Mouse (Mus musculus): ENCODE results near the gene Ranbp10.
"Not testable (repeated sequence)": the region's sequence is repeated elsewhere in the genome, so short reads cannot be mapped to it uniquely, and the experiment has no call there.

Gene Ranbp10

DNA sequence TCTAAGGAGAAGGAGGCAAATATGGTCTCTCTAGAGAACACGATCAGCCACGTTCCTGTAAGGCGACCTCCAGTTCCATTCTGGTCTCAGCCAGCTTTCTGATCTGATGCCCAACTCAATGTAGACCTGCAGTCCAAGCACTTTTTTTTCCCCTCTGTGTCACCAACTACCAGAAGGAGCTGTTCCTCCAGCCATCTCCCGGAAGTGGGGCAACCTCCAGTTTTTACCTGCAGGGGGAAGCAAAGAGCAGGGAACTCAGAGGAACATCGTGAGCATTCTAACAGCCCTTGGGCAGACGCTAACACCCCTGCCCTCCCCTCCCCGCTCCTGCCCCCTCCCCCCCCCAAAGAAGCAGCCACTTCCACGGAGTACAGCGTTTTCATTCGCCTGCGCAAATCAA is 8.2 kb upstream of the Ranbp10 start:
- DNase-seq (ENCODE audit: low spot score in 2 of 2): peak; percentile 52 to 78

- DNase-seq (ENCODE audit: low spot score in 2 of 2): not testable (repeated sequence)
These were observed 6.6 kb upstream of the Ranbp10 start for GRCm38 (mm10) chr8:105833740-105834139.

DNA sequence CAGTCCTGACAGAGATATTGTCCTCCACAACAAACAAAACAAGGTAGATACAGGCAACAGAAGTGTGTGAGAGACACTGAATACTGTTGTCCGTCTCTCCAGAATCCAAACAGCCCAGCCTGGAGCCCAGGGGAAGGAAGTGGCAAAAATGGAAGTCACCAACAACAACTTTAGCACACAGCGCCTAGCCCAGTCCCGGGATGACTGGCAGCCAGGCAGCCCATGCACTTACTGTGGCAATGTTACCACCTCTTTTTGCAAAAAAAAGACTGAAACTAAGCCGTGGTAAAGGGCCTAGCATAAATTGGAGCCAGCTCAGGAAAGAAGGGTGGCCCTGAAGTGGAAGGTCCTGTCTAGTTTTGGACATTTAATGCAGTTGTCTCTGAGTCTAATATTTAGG is 771 bp downstream of the Ranbp10 start:
- DNase-seq (ENCODE audit: low spot score in 2 of 2): no peak

DNA sequence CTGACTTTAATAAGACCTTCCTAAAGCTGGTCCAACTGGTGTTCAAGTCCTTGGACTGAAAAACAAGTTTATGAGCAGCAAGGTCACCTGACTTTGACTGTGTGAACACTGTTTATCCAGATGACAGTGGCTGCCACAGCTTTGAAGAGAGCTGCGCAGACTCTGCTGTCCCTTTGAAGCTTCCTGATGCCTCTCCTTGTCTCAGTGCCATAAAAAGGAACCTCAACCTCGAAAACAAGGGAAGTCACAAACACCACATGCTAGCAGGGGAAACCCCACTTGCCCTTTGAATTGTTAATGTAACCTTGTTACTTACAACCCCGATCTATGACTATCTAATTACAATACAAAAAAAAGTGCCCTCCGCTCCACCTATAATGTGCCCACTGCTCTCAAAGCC is 1.6 kb downstream of the Ranbp10 start:
- no peak for DNase-seq (ENCODE audit: low spot score in 2 of 2)

- no peak for DNase-seq (ENCODE audit: low spot score in 2 of 2)
These were observed 6.2 kb downstream of the Ranbp10 start for GRCm38 (mm10) chr8:105820925-105821324.

GRCm38 (mm10) chr8:105819659-105820058 is 7.5 kb downstream of the Ranbp10 start:
- DNase-seq (ENCODE audit: low spot score in 2 of 2): no peak

- no peak for DNase-seq (ENCODE audit: low spot score in 2 of 2)
These were observed 13.9 kb downstream of the Ranbp10 start for GRCm38 (mm10) chr8:105813241-105813640.

DNA sequence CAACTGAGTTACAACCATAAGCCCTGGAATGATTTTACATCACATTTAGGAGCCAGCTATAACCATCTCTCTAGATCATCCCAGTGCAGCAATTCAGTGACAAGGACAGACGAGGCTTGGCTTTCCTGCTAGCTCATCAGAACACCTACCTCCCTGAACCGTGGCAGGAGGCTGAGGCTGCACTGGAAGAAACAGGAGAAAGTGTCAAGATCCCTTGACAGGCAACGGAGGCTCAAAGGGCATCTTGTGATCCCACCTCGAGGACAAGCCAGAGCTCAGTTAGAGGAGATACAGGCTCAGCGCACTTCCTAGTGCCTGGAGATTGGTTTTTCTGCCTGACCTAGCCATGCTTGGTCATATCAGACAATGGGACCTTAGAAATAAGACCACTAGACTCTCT is 14.6 kb downstream of the Ranbp10 start:
- DNase-seq (ENCODE audit: low spot score in 2 of 2): no peak

DNA sequence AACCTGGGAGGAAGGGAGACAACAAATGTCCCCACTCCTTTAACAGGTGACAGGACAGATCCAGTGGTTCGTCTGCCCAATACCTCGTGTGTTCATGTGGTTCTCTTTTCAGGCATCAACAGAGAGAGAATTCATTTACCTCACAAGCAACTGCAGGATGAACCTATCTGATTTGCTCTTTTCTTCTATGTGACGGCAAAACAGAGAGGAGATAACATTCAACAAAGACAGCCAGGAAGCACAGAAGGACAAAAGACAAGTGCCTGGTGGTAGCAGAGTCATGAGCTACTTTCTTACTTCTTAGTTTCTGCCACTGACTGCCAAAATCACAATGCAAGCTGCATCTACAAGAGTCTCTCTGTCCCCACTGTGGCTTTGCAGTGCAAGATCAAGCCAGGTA is 15.6 kb downstream of the Ranbp10 start:
- no peak for DNase-seq (ENCODE audit: low spot score in 2 of 2)

GRCm38 (mm10) chr8:105811061-105811460 is 16.1 kb downstream of the Ranbp10 start:
- DNase-seq (ENCODE audit: low spot score in 2 of 2): no peak

DNA sequence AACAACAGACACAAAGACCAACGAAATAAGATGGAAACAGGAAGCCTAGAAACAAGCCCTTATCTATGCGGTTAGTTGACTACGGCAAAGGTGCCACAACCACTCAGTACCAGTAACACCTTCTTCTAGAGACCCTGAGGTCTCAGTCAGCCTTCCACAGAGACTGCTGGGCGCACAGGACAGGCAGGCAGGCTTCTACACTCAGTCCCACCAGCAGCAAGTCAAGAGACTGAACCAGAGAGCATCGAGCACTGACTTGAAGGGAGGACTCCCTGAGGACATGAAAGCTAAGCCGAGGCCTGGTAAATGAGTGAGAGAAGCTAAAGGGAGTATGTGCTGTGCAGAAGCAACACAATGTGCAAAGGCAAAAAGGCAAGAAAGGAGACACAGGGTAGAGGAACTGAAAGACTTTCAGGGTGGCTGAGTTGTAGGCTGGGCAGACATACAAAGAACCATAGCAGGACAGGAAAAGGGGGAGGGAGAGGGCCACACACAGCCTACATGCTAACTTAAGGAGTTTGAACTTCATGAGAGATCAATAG is 16.8 kb downstream of the Ranbp10 start:
- DNase-seq (ENCODE audit: low spot score in 2 of 2): no peak

DNA sequence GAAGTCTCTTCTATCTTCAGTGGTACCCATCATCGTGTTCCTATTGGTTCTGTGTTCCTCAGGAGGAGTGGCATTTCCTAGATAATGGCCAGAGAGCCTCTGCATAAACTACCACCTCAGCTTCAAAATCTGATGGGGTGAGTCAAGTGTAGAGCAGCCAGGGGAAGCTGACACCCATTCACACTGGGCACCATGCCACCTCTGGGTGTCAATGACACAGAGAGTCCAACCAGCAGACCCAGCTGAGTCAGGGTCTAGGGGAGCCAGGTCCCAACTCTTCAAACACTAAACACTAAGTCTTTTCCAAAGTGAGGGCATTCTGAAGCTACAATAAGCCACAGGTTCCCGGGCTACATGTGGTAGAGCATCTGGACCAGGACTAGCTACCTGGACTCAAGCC is 18.7 kb downstream of the Ranbp10 start:
- no peak for DNase-seq (ENCODE audit: low spot score in 2 of 2)

- no peak for DNase-seq (ENCODE audit: low spot score in 2 of 2)
These were observed 19.4 kb downstream of the Ranbp10 start for GRCm38 (mm10) chr8:105807766-105808165.

- DNase-seq (ENCODE audit: low spot score in 2 of 2): no peak
These were observed 21.2 kb downstream of the Ranbp10 start for GRCm38 (mm10) chr8:105805964-105806363.

DNA sequence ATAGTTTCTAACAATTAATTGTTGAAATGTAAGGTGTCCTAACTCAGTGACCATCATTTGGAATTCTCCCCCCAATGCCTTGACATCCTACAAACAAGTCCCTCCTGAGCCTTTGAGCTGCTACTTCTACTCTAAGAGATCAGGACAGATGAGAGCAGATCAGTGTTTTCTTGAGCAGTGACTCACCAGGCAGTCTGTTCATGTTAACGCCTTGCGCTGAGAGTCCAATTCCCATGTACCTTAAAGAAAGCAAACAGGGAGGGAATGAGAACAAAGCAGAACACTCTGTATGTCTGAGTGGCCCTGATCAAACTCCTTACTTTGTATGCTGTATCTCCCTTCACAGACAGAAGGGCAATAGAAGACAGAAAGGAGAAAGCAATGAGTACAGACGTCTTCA is 21.8 kb downstream of the Ranbp10 start:
- DNase-seq (ENCODE audit: low spot score in 2 of 2): no peak

GRCm38 (mm10) chr8:105804797-105805196 is 22.4 kb downstream of the Ranbp10 start:
- DNase-seq (ENCODE audit: low spot score in 2 of 2): no peak

- no peak for DNase-seq (ENCODE audit: low spot score in 2 of 2)
These were observed 25.8 kb downstream of the Ranbp10 start for GRCm38 (mm10) chr8:105801153-105801904.

DNA sequence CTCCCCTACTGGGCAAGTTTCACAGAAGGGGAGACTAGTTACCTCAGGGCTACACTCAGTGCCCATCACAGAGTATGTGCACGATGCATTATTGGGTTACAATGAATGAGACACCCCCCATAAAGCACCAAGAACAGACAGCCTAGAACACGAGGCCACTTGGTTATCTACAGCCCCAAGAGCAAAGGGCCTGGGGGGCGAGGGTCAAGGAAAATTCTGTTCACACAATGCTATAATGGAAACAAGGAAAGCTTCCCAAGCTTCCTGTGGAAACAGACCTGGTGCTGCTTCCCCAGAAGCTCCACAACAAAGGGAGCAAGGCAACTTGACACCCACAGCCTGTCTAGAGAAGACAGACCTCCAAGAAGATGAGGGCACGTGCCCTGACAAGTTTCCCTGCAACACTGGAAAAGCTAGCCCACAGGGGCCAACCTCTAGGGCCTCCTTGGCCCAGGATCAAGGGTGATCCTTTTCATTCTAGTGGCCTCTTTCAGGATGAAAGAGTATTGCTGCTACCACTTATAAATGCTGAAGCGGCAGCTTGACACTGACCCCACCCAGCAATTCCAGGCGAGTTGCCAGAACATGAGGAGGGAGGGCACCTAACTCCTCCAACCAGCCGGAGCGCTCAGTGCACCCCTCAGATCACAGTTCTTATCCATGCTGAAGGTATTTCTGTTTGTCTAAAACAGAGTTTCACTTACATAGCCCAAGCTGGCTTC is 27.9 kb downstream of the Ranbp10 start:
- DNase-seq (ENCODE audit: low spot score in 2 of 2): peak; percentile 71 to 81

GRCm38 (mm10) chr8:105798408-105798807 is 28.7 kb downstream of the Ranbp10 start:
- no peak for DNase-seq (ENCODE audit: low spot score in 2 of 2)

DNA sequence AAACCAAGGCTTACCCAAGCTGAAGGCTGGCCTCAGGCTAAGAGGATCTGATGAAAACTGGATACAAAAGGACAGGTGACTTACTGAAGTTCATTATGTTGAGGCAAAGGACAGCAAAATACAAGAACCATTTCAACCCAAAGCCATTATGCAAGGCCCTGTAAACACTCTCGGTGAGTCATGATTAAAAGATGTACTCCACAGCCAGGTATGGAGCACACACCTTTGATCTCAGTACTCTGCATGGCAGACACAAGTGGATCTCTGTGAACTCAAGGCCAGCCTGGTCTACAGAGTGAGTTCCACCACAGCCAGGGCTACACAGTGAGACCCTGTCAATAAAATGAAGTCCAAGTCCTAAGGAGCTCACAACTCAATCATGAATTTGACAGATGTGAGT is 31.4 kb downstream of the Ranbp10 start:
- DNase-seq (ENCODE audit: low spot score in 2 of 2): no peak

GRCm38 (mm10) chr8:105794009-105794598 is 33.0 kb downstream of the Ranbp10 start:
- no peak for DNase-seq (ENCODE audit: low spot score in 2 of 2)

GRCm38 (mm10) chr8:105793331-105793730 is 33.8 kb downstream of the Ranbp10 start:
- no peak for DNase-seq (ENCODE audit: low spot score in 2 of 2)

- no peak for DNase-seq (ENCODE audit: low spot score in 2 of 2)
These were observed 37.5 kb downstream of the Ranbp10 start for GRCm38 (mm10) chr8:105789626-105790025.
